Comparison of ENCODE assay signal across 18 mouse cellular contexts in genomic region chr5:52242414-52242813, GRCm38 (mm10). TPM values are rescaled to one million over a fixed set of nuclear protein-coding genes. Genes with fewer than 3 reads are reported as not detected.
A peak's percentile ranks its signal among the peaks of the same experiment; 100 is the strongest.
DNase-seq lines count a peak whose midpoint lies in the region; ATAC-seq and TF ChIP-seq lines count a peak whose summit lies in the region.
"Had no signal": no experiment of that assay in that cellular context is flagged by ENCODE, and none has a peak within 500 bp of the region (broad histone marks: within the 10 kb centered on the region; RNA-seq: fewer than 3 reads in every experiment).

No protein-coding gene starts in this region.

- H3K27ac ChIP-seq in forebrain, embryonic 13.5 days = no peak overlapping the region
- H3K27ac ChIP-seq in forebrain, embryonic 11.5 days (ENCODE audit: low read depth, low read length) = no peak overlapping the region
- H3K27ac ChIP-seq in kidney, postnatal 0 days = no peak overlapping the region
- H3K27ac ChIP-seq in forebrain, embryonic 16.5 days (ENCODE audit: low read length) = no peak overlapping the region
- H3K27ac ChIP-seq: embryonic facial prominence, embryonic 13.5 days; hindbrain, embryonic 10.5 days; hindbrain, embryonic 14.5 days; intestine, embryonic 15.5 days had no signal

- DNase-seq in forebrain, embryonic 11.5 days (ENCODE audit: low spot score) = no peak
- DNase-seq in kidney, postnatal 0 days (ENCODE audit: low spot score) = peak; percentile 24
- no peak for DNase-seq in kidney, adult 18-20 months
- DNase-seq in brain, adult 2 months (ENCODE audit: low read depth, low spot score) = peak; percentile 9
- no peak for DNase-seq in embryo, embryonic 9.5 days (ENCODE audit: extremely low spot score)
- DNase-seq: adrenal gland, postnatal 14 days; cerebellum, adult 11 months; cerebellum, adult 8-10 months; cerebellum, postnatal 14 days; embryo, embryonic 11 days; gastrocnemius, postnatal 25 days had no signal

- WGBS in forebrain, embryonic 13.5 days = 75% methylated on average over 2 of the region's 2 CpGs
- 83% methylated on average over 2 of the region's 2 CpGs for WGBS in forebrain, embryonic 11.5 days
- WGBS in kidney, postnatal 0 days = 91% methylated on average over 2 of the region's 2 CpGs
- 62% methylated on average over 2 of the region's 2 CpGs for WGBS in forebrain, embryonic 16.5 days

- H3K4me3 ChIP-seq in forebrain, embryonic 13.5 days = no peak overlapping the region
- H3K4me3 ChIP-seq in forebrain, embryonic 11.5 days (ENCODE audit: low read depth, low read length) = no peak overlapping the region
- H3K4me3 ChIP-seq in kidney, postnatal 0 days (replicated peaks; ENCODE audit: low read depth, low read length) = no peak overlapping the region
- no peak overlapping the region for H3K4me3 ChIP-seq in forebrain, embryonic 16.5 days (replicated peaks; ENCODE audit: low read length)
- H3K4me3 ChIP-seq: embryonic facial prominence, embryonic 13.5 days; heart, embryonic 12.5 days; hindbrain, embryonic 10.5 days; intestine, embryonic 15.5 days had no signal

- H3K4me2 ChIP-seq in forebrain, embryonic 13.5 days = no peak overlapping the region
- H3K4me2 ChIP-seq in forebrain, embryonic 11.5 days (ENCODE audit: low read depth, low read length, severe bottlenecking) = no peak overlapping the region
- no peak overlapping the region for H3K4me2 ChIP-seq in kidney, postnatal 0 days (ENCODE audit: low read length)
- no peak overlapping the region for H3K4me2 ChIP-seq in forebrain, embryonic 16.5 days (ENCODE audit: low read length)
- H3K4me2 ChIP-seq: embryonic facial prominence, embryonic 13.5 days; heart, embryonic 12.5 days; hindbrain, embryonic 14.5 days; intestine, embryonic 15.5 days had no signal

- H3K27me3 ChIP-seq in forebrain, embryonic 13.5 days = no peaks in the 10 kb centered on the region
- H3K27me3 ChIP-seq in forebrain, embryonic 11.5 days (ENCODE audit: control insufficient read depth, insufficient read depth, low read length) = no peaks in the 10 kb centered on the region
- no peaks in the 10 kb centered on the region for H3K27me3 ChIP-seq in kidney, postnatal 0 days (ENCODE audit: insufficient read depth, low read length)
- H3K27me3 ChIP-seq in forebrain, embryonic 16.5 days (replicated peaks; ENCODE audit: control insufficient read depth, insufficient read depth, low read length) = no peaks in the 10 kb centered on the region
- H3K27me3 ChIP-seq: embryonic facial prominence, embryonic 13.5 days; heart, embryonic 12.5 days; intestine, embryonic 15.5 days had no signal

- ATAC-seq in forebrain, embryonic 13.5 days = peak; percentile 49; the same call in 1 of the 2 replicates
- ATAC-seq in forebrain, embryonic 11.5 days (replicated peaks; ENCODE audit: low FRiP score) = no peak
- no peak for ATAC-seq in kidney, postnatal 0 days (replicated peaks; ENCODE audit: low FRiP score, low read depth)
- peak; percentile 74 for ATAC-seq in forebrain, embryonic 16.5 days
- ATAC-seq: intestine, embryonic 15.5 days had no signal

- H3K4me1 ChIP-seq in forebrain, embryonic 13.5 days = no peaks in the 10 kb centered on the region
- H3K4me1 ChIP-seq in forebrain, embryonic 11.5 days (replicated peaks; ENCODE audit: control insufficient read depth, insufficient read depth, low read length) = no peaks in the 10 kb centered on the region
- H3K4me1 ChIP-seq in kidney, postnatal 0 days (replicated peaks; ENCODE audit: insufficient read depth, low read length) = no peaks in the 10 kb centered on the region
- 0 out of 2 replicates have a peak, but pooled peaks cover 3% of the 10 kb centered on the region for H3K4me1 ChIP-seq in forebrain, embryonic 16.5 days (replicated peaks; ENCODE audit: control insufficient read depth, insufficient read depth, low read length)
- H3K4me1 ChIP-seq: intestine, embryonic 15.5 days had no signal

- H3K36me3 ChIP-seq in forebrain, embryonic 13.5 days (ENCODE audit: poor library complexity, severe bottlenecking) = no peaks in the 10 kb centered on the region
- H3K36me3 ChIP-seq in forebrain, embryonic 11.5 days (ENCODE audit: control insufficient read depth, insufficient read depth, low read length) = no peaks in the 10 kb centered on the region
- H3K36me3 ChIP-seq in kidney, postnatal 0 days (ENCODE audit: insufficient read depth, low read length) = no peaks in the 10 kb centered on the region
- no peaks in the 10 kb centered on the region for H3K36me3 ChIP-seq in forebrain, embryonic 16.5 days (ENCODE audit: control insufficient read depth, insufficient read depth)
- H3K36me3 ChIP-seq: embryonic facial prominence, embryonic 13.5 days; heart, embryonic 12.5 days; hindbrain, embryonic 10.5 days; intestine, embryonic 15.5 days had no signal

- H3K9ac ChIP-seq in forebrain, embryonic 13.5 days = no peak overlapping the region
- no peak overlapping the region for H3K9ac ChIP-seq in forebrain, embryonic 11.5 days (ENCODE audit: low read length)
- no peak overlapping the region for H3K9ac ChIP-seq in kidney, postnatal 0 days (ENCODE audit: low read depth, low read length)
- H3K9ac ChIP-seq in forebrain, embryonic 16.5 days (replicated peaks; ENCODE audit: low read depth, low read length) = no peak overlapping the region
- H3K9ac ChIP-seq: embryonic facial prominence, embryonic 13.5 days; heart, embryonic 12.5 days; hindbrain, embryonic 14.5 days; intestine, embryonic 15.5 days had no signal

- TF ChIP-seq CTCF in kidney, postnatal 0 days (IDR thresholded peaks at IDR 0.05; ENCODE audit: low read depth) = no peak

- H3K9me3 ChIP-seq in forebrain, embryonic 13.5 days (replicated peaks) = no peaks in the 10 kb centered on the region
- H3K9me3 ChIP-seq in forebrain, embryonic 11.5 days (ENCODE audit: control insufficient read depth, low read length) = no peaks in the 10 kb centered on the region
- H3K9me3 ChIP-seq in kidney, postnatal 0 days (replicated peaks; ENCODE audit: low read length) = no peaks in the 10 kb centered on the region
- no peaks in the 10 kb centered on the region for H3K9me3 ChIP-seq in forebrain, embryonic 16.5 days (ENCODE audit: control insufficient read depth, low read length)
- H3K9me3 ChIP-seq: embryonic facial prominence, embryonic 13.5 days; heart, embryonic 12.5 days; hindbrain, embryonic 10.5 days; intestine, embryonic 15.5 days had no signal

RNA-seq across cellular contexts. Expression of gene Dhx15, which starts 52.1 kb away (rescaled TPM):
- polyA plus RNA-seq in forebrain, embryonic 13.5 days (2015; fragmentation: Nextera tagmentation; extraction: Ambion mirVana) = 187 and 198 TPM in 2 replicates
- 103 and 106 TPM in 2 replicates for polyA plus RNA-seq in forebrain, embryonic 11.5 days (2014; fragmentation: Nextera tagmentation; extraction: Ambion mirVana)
- polyA plus RNA-seq in kidney, postnatal 0 days (2015; fragmentation: Nextera tagmentation; extraction: Ambion mirVana) = 108 and 117 TPM in 2 replicates
- polyA plus RNA-seq in forebrain, embryonic 16.5 days (2015; fragmentation: Nextera tagmentation; extraction: Ambion mirVana) = 169 and 188 TPM in 2 replicates

Comparison
In these comparisons a context has a peak if more than half of its experiments do, and no peak if none do; other contexts are left out.
1. ATAC-seq: peak in forebrain, embryonic 13.5 days (single experiment) and forebrain, embryonic 16.5 days (single experiment); none in forebrain, embryonic 11.5 days (single experiment) and kidney, postnatal 0 days (single experiment).
2. DNase-seq: peak in kidney, postnatal 0 days (single experiment) and brain, adult 2 months (single experiment); none in forebrain, embryonic 11.5 days (single experiment), kidney, adult 18-20 months (single experiment) and embryo, embryonic 9.5 days (single experiment).